Mouse (Mus musculus) E14TG2a.4 (cell line): ENCODE measurements at regions not wholly inside any gene's neighbourhood (a gene's known extent, or its start where the extent isn't known, plus 50 kb on each side); places are given as distances from the start of the nearest gene placed in this dataset.

ENCODE experiments used
- H3K27me3 ChIP-seq: 2 replicates; pipeline ENCODE4 v1.6.1; 2014; ENCODE audit warnings: low read length, control low read depth; ENCODE audit not compliant: insufficient read depth
- H3K36me3 ChIP-seq: 2 replicates; pipeline ENCODE4 v1.6.1; 2014; ENCODE audit warnings: low read length, control low read depth; ENCODE audit not compliant: insufficient read depth
- H3K4me1 ChIP-seq: replicated peaks from 2 replicates; pipeline ENCODE4 v1.6.1; 2014; ENCODE audit warnings: low read depth, low read length, control low read depth
- H3K4me3 ChIP-seq: replicated peaks from 2 replicates; pipeline ENCODE4 v1.5.1; 2014; ENCODE audit warnings: mild to moderate bottlenecking, low read length
- H3K9me3 ChIP-seq: 2 replicates; pipeline ENCODE4 v1.6.1; 2014; ENCODE audit warnings: low read length, control low read depth
- CTCF ChIP-seq: conservative IDR thresholded peaks from 2 replicates; pipeline ENCODE4 v1.5.1; 2014; ENCODE audit warnings: low read length
- NANOG ChIP-seq: IDR thresholded peaks from 2 replicates; pipeline ENCODE4 v1.6.1; 2014; ENCODE audit warnings: borderline replicate concordance, low read length, mixed read lengths
- POU5F1 ChIP-seq: IDR thresholded peaks from 2 replicates; pipeline ENCODE4 v1.6.1; 2014; ENCODE audit warnings: low read length, borderline replicate concordance

- TF ChIP-seq POU5F1 (no peak), NANOG (no peak), CTCF (no peak)
- H3K4me3 ChIP-seq = no peak overlapping the region
Measured at GRCm38 (mm10) chr14:114829310-114829709, 262.7 kb upstream of the Gpc5 start.

GRCm38 (mm10) chr14:114832987-114833386 is 259.0 kb upstream of the Gpc5 start:
- Histone ChIP-seq H3K9me3 (no peaks in the 10 kb centered on the region), H3K36me3 (no peaks in the 10 kb centered on the region), H3K27me3 (no peaks in the 10 kb centered on the region), H3K4me1 (no peaks in the 10 kb centered on the region), H3K4me3 (no peak overlapping the region)
- TF ChIP-seq NANOG = no peak
- TF ChIP-seq CTCF = peak; percentile 44
- no peak for TF ChIP-seq POU5F1

More at GRCm38 (mm10) chr14:114829310-114829709, 262.7 kb upstream of the Gpc5 start:
- Histone ChIP-seq H3K36me3 (no peaks in the 10 kb centered on the region), H3K27me3 (no peaks in the 10 kb centered on the region), H3K9me3 (no peaks in the 10 kb centered on the region), H3K4me1 (no peaks in the 10 kb centered on the region)

GRCm38 (mm10) chr14:114836723-114837349 is 255.2 kb upstream of the Gpc5 start:
- Histone ChIP-seq H3K36me3 (no peaks in the 10 kb centered on the region), H3K4me3 (no peak overlapping the region), H3K9me3 (no peaks in the 10 kb centered on the region), H3K27me3 (no peaks in the 10 kb centered on the region), H3K4me1 (no peaks in the 10 kb centered on the region)
- TF ChIP-seq POU5F1 (no peak), CTCF (no peak), NANOG (no peak)

- Histone ChIP-seq H3K4me1 (no peaks in the 10 kb centered on the region), H3K27me3 (no peaks in the 10 kb centered on the region), H3K4me3 (no peak overlapping the region), H3K9me3 (no peaks in the 10 kb centered on the region), H3K36me3 (no peaks in the 10 kb centered on the region)
- no peak for TF ChIP-seq CTCF
- TF ChIP-seq POU5F1 = no peak
- TF ChIP-seq NANOG = no peak
Measured at GRCm38 (mm10) chr14:114837652-114838276, 254.3 kb upstream of the Gpc5 start.

GRCm38 (mm10) chr14:114839340-114839903 is 252.6 kb upstream of the Gpc5 start:
- no peaks in the 10 kb centered on the region for H3K36me3 ChIP-seq
- H3K9me3 ChIP-seq = no peaks in the 10 kb centered on the region
- no peaks in the 10 kb centered on the region for H3K27me3 ChIP-seq
- no peaks in the 10 kb centered on the region for H3K4me1 ChIP-seq
- TF ChIP-seq CTCF (no peak), NANOG (no peak), POU5F1 (no peak)
- H3K4me3 ChIP-seq = no peak overlapping the region

- no peaks in the 10 kb centered on the region for H3K36me3 ChIP-seq
- H3K4me1 ChIP-seq = no peaks in the 10 kb centered on the region
- TF ChIP-seq POU5F1 = no peak
- no peak for TF ChIP-seq CTCF
- no peak for TF ChIP-seq NANOG
- no peaks in the 10 kb centered on the region for H3K27me3 ChIP-seq
- no peaks in the 10 kb centered on the region for H3K9me3 ChIP-seq
- no peak overlapping the region for H3K4me3 ChIP-seq
Measured at GRCm38 (mm10) chr14:114840766-114841165, 251.2 kb upstream of the Gpc5 start.

- H3K9me3 ChIP-seq = no peaks in the 10 kb centered on the region
- no peak for TF ChIP-seq NANOG
- H3K4me3 ChIP-seq = no peak overlapping the region
- no peaks in the 10 kb centered on the region for H3K36me3 ChIP-seq
- H3K4me1 ChIP-seq = no peaks in the 10 kb centered on the region
- no peaks in the 10 kb centered on the region for H3K27me3 ChIP-seq
Measured at GRCm38 (mm10) chr14:114841552-114841951, 250.5 kb upstream of the Gpc5 start.

- no peaks in the 10 kb centered on the region for H3K27me3 ChIP-seq
- no peaks in the 10 kb centered on the region for H3K9me3 ChIP-seq
- no peaks in the 10 kb centered on the region for H3K36me3 ChIP-seq
- no peaks in the 10 kb centered on the region for H3K4me1 ChIP-seq
- TF ChIP-seq POU5F1 = no peak
- no peak for TF ChIP-seq NANOG
- TF ChIP-seq CTCF = no peak
- H3K4me3 ChIP-seq = no peak overlapping the region
Measured at GRCm38 (mm10) chr14:114842327-114842726, 249.7 kb upstream of the Gpc5 start.
